Mouse (Mus musculus): ENCODE measurements around the gene Gm20441. TPM values are rescaled to one million over a fixed set of nuclear protein-coding genes. Genes with fewer than 3 reads are reported as not detected.

Gene Gm20441
- total RNA-seq (2021): not detected
- long read RNA-seq, experiment 1: 0 reads
- long read RNA-seq, experiment 2: 0 reads

GRCm38 (mm10) chr10:75780769-75781578, at the start of gene Gm20441, which contains the start of gene Gstt3:
TSS of gene Gm20441 (minus strand) at chr10:75780954.
TSS of gene Gstt3 (minus strand) at chr10:75781414.
- Histone ChIP-seq H3K27ac (peak within 1 kb of the TSS; percentile 79), H3K4me3 (peak within 1 kb of the TSS; percentile 81)
- no peak for TF ChIP-seq CTCF (IDR thresholded peaks at IDR 0.05)
- DNase-seq: peak; percentile 83
- intact Hi-C loops (cut with DNase I): no loop called here

GRCm38 (mm10) chr10:75830275-75830670, 49.5 kb upstream of the Gm20441 start:
- DNase-seq: no peak
- no peak for TF ChIP-seq CTCF (IDR thresholded peaks at IDR 0.05)
- Histone ChIP-seq H3K4me3 (no peak overlapping the region), H3K27ac (peak overlapping the region; percentile 28; the same call in 1 of the 2 replicates)
- intact Hi-C loops (cut with DNase I): no loop called here

GRCm38 (mm10) chr10:75829529-75830274, 48.9 kb upstream of the Gm20441 start:
- DNase-seq: no peak
- Histone ChIP-seq H3K27ac (peak overlapping the region; percentile 28; the same call in 1 of the 2 replicates), H3K4me3 (no peak overlapping the region)
- TF ChIP-seq CTCF (IDR thresholded peaks at IDR 0.05): no peak
- intact Hi-C loops (cut with DNase I): no loop called here

- no peak overlapping the region for H3K4me3 ChIP-seq
- intact Hi-C loops (cut with DNase I): no loop called here
- peak overlapping the region; percentile 91 for H3K27ac ChIP-seq
- DNase-seq: peak; percentile 93
- no peak for TF ChIP-seq CTCF (IDR thresholded peaks at IDR 0.05)
These were observed 47.8 kb upstream of the Gm20441 start for GRCm38 (mm10) chr10:75828500-75828931.

- DNase-seq: peak; percentile 85
- no peak overlapping the region for H3K4me3 ChIP-seq
- peak overlapping the region; percentile 91 for H3K27ac ChIP-seq
- intact Hi-C loops (cut with DNase I): no loop called here
- TF ChIP-seq CTCF (IDR thresholded peaks at IDR 0.05): no peak
These were observed 47.1 kb upstream of the Gm20441 start for GRCm38 (mm10) chr10:75827668-75828360.

GRCm38 (mm10) chr10:75824530-75824929, 43.8 kb upstream of the Gm20441 start:
- TF ChIP-seq CTCF (IDR thresholded peaks at IDR 0.05): no peak
- no peak for DNase-seq
- intact Hi-C loops (cut with DNase I): no loop called here
- no peak overlapping the region for H3K27ac ChIP-seq
- no peak overlapping the region for H3K4me3 ChIP-seq

GRCm38 (mm10) chr10:75823782-75824181, 43.0 kb upstream of the Gm20441 start:
- no peak for TF ChIP-seq CTCF (IDR thresholded peaks at IDR 0.05)
- DNase-seq: no peak
- Histone ChIP-seq H3K4me3 (no peak overlapping the region), H3K27ac (no peak overlapping the region)
- intact Hi-C loops (cut with DNase I): no loop called here

- no peak within 1 kb of the TSS for H3K4me3 ChIP-seq
- DNase-seq: no peak
- TF ChIP-seq CTCF (IDR thresholded peaks at IDR 0.05): no peak
- intact Hi-C loops (cut with DNase I): no loop called here
- H3K27ac ChIP-seq: no peak within 1 kb of the TSS
These were observed 41.7 kb upstream of the Gm20441 start, which contains the start of gene Gstt4 for GRCm38 (mm10) chr10:75822443-75822842. TSS of gene Gstt4 (minus strand) at chr10:75822543.

- Histone ChIP-seq H3K4me3 (no peak overlapping the region), H3K27ac (no peak overlapping the region)
- intact Hi-C loops (cut with DNase I): no loop called here
- no peak for DNase-seq
- TF ChIP-seq CTCF (IDR thresholded peaks at IDR 0.05): no peak
These were observed 39.1 kb upstream of the Gm20441 start for GRCm38 (mm10) chr10:75819882-75820281.

- Histone ChIP-seq H3K4me3 (no peak overlapping the region), H3K27ac (no peak overlapping the region)
- TF ChIP-seq CTCF (IDR thresholded peaks at IDR 0.05): no peak; the same call in 1 of the 2 replicates
- intact Hi-C loops (cut with DNase I): no loop called here
- no peak for DNase-seq
These were observed 37.9 kb upstream of the Gm20441 start for GRCm38 (mm10) chr10:75818641-75819040.

- DNase-seq: no peak
- intact Hi-C loops (cut with DNase I): no loop called here
- Histone ChIP-seq H3K27ac (no peak overlapping the region), H3K4me3 (no peak overlapping the region)
- TF ChIP-seq CTCF (IDR thresholded peaks at IDR 0.05): no peak
These were observed 23.5 kb upstream of the Gm20441 start for GRCm38 (mm10) chr10:75804217-75804616.

GRCm38 (mm10) chr10:75798176-75798696, 17.5 kb upstream of the Gm20441 start, which contains the start of gene Gstt1:
TSS of gene Gstt1 (minus strand) at chr10:75798584.
- peak; percentile 82 for DNase-seq
- Histone ChIP-seq H3K27ac (peak within 1 kb of the TSS; percentile 79), H3K4me3 (peak within 1 kb of the TSS; percentile 75)
- intact Hi-C loops (cut with DNase I): no loop called here
- TF ChIP-seq CTCF (IDR thresholded peaks at IDR 0.05): no peak

Data from gastrocnemius, adult 2 months (tissue).